ENCODE assay signal across 8 mouse cellular contexts in the genomic region with DNA sequence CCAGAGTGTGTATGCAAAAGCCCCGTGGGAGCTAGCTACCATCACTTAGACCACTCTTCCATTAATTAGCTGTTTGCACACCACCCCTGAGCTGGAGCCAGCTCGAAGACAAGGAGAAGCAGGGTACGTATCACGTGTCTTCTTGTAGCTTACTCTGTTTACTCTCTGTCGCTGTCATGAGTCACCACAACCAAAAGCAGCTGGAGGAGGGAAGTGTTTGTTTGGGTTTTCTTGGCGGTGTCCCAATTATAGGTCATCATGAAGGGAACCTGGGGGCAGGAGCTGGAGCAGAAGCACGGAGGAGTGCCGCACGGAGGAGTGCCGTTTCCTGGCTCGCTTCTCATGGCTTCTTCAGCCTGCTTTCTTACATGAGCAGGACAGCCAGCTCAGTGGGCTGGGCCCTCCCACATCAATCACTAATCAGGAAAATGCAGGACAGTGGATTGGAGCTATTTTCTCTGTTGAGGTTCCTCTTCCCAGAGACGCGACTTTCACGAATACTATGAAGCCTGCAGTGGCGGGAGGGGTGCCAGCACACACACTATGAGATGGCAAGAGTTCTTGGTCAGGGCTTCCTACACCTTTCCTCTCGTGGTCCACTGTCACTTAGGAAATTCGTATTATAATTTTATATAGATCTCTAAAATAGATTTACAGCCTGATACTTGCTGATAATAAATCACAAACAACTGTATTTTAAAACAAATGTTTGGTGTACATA. TPM values are rescaled to one million over a fixed set of nuclear protein-coding genes. Genes with fewer than 3 reads are reported as not detected.
DNase-seq lines count a peak whose midpoint lies in the region; ATAC-seq and TF ChIP-seq lines count a peak whose summit lies in the region.

No protein-coding gene starts in this region.

- intact Hi-C loops in left cerebral cortex, postnatal 4 days (cut with DNase I), result no loop called here

- no peak for ATAC-seq in embryonic facial prominence, embryonic 14.5 days (ENCODE audit: low read depth)
- ATAC-seq in hematopoietic stem cell, adult 5-6 weeks (replicated peaks in 1 of 2; ENCODE audit: insufficient read depth in 1 of 2, low FRiP score in 2 of 2, low TSS enrichment in 1 of 2, low read depth in 1 of 2, poor library complexity in 2 of 2, severe bottlenecking in 2 of 2), result peak; percentile 52 to 54

- peak overlapping the region; percentile 33 for H3K4me2 ChIP-seq in embryonic facial prominence, embryonic 14.5 days (ENCODE audit: low read depth, low read length)

- no peak for TF ChIP-seq POLR2A in MEL (IDR thresholded peaks at IDR 0.05; ENCODE audit: control insufficient read depth in 1 of 2, insufficient read depth in 1 of 2, low read depth in 1 of 2, low read length in 2 of 2, poor library complexity in 1 of 2)
- TF ChIP-seq POLR2A in thymus, adult 2 months (IDR thresholded peaks at IDR 0.05; ENCODE audit: control insufficient read depth, extremely low read depth, insufficient read depth, low read length, poor library complexity), result no peak

- 36% methylated on average over 17 of the region's 17 CpGs for WGBS in embryonic facial prominence, embryonic 14.5 days
- WGBS in thymus, adult 2 months, result 14% methylated on average over 17 of the region's 17 CpGs

- H3K27ac ChIP-seq in MEL (ENCODE audit: control insufficient read depth, low read depth, low read length), result no peak overlapping the region
- 0 out of 2 replicates have a peak overlapping the region, but pooled peaks have one; percentile 6 for H3K27ac ChIP-seq in embryonic facial prominence, embryonic 14.5 days (replicated peaks; ENCODE audit: low read depth, low read length)
- no peak overlapping the region for H3K27ac ChIP-seq in thymus, adult 2 months (ENCODE audit: control insufficient read depth, insufficient read depth, low read length)

- H3K9me3 ChIP-seq in MEL (replicated peaks; ENCODE audit: insufficient read depth, low read length), result no peaks in the 10 kb centered on the region
- no peaks in the 10 kb centered on the region for H3K9me3 ChIP-seq in embryonic facial prominence, embryonic 14.5 days (ENCODE audit: control insufficient read depth, low read length)

- H3K27me3 ChIP-seq in MEL (ENCODE audit: control insufficient read depth in 1 of 2, insufficient read depth in 2 of 2, low read length in 2 of 2), result peaks cover 2 to 5% of the 10 kb centered on the region in 2 experiments; a peak in 3 of 4 replicates
- H3K27me3 ChIP-seq in embryonic facial prominence, embryonic 14.5 days (replicated peaks; ENCODE audit: control insufficient read depth, insufficient read depth, low read length), result no peaks in the 10 kb centered on the region
- H3K27me3 ChIP-seq in thymus, adult 2 months (ENCODE audit: control insufficient read depth, insufficient read depth, low read length), result no peaks in the 10 kb centered on the region; the same call in 1 of the 2 replicates

- H3K79me2 ChIP-seq in MEL (ENCODE audit: control insufficient read depth, insufficient read depth, low read length, poor library complexity), result no peaks in the 10 kb centered on the region

- H3K4me3 ChIP-seq in MEL (ENCODE audit: control insufficient read depth in 1 of 2, insufficient read depth in 1 of 2, low read depth in 2 of 2, low read length in 2 of 2), result no peak overlapping the region
- no peak overlapping the region; the same call in 1 of the 2 replicates for H3K4me3 ChIP-seq in embryonic facial prominence, embryonic 14.5 days (ENCODE audit: low read depth, low read length)
- no peak overlapping the region for H3K4me3 ChIP-seq in thymus, adult 2 months (ENCODE audit: control insufficient read depth, insufficient read depth, low read length)

- no peaks in the 10 kb centered on the region for H3K36me3 ChIP-seq in MEL (ENCODE audit: control insufficient read depth in 1 of 2, insufficient read depth in 2 of 2, low read length in 2 of 2)
- no peaks in the 10 kb centered on the region for H3K36me3 ChIP-seq in embryonic facial prominence, embryonic 14.5 days (ENCODE audit: control insufficient read depth, insufficient read depth, low read length)
- H3K36me3 ChIP-seq in thymus, adult 2 months (ENCODE audit: control insufficient read depth, insufficient read depth, low read length), result no peaks in the 10 kb centered on the region

- H3K9ac ChIP-seq in MEL (ENCODE audit: control insufficient read depth, low read depth, low read length, poor library complexity, severe bottlenecking), result no peak overlapping the region
- no peak overlapping the region for H3K9ac ChIP-seq in embryonic facial prominence, embryonic 14.5 days (ENCODE audit: low read depth, low read length)

- peak; percentile 21 for DNase-seq in MEL (ENCODE audit: low read depth, low spot score)
- DNase-seq in adipocyte (ENCODE audit: low spot score), result peak; percentile 83
- peak; percentile 75 for DNase-seq in embryonic facial prominence, embryonic 14.5 days (ENCODE audit: low spot score)
- DNase-seq in left cerebral cortex, postnatal 4 days, result peak; percentile 17
- DNase-seq in retina, embryonic 14.5 days (ENCODE audit: low spot score), result peak; percentile 34
- DNase-seq in thymus, adult 2 months, result no peak
- DNase-seq in spleen, postnatal 14 days (ENCODE audit: low spot score in 2 of 2), result no peak

- TF ChIP-seq CTCF in MEL (IDR thresholded peaks at IDR 0.05 in 2 of 3, conservative IDR thresholded peaks at IDR 0.05 in 1 of 3; ENCODE audit: control insufficient read depth in 1 of 3, insufficient read depth in 1 of 3, low read depth in 2 of 3, low read length in 3 of 3, poor library complexity in 1 of 3, severe bottlenecking in 1 of 3), result no peak
- no peak for TF ChIP-seq CTCF in thymus, adult 2 months (IDR thresholded peaks at IDR 0.05; ENCODE audit: borderline replicate concordance, control insufficient read depth, extremely low read depth, insufficient read depth, low read length, poor library complexity)

- no peaks in the 10 kb centered on the region for H3K4me1 ChIP-seq in MEL (ENCODE audit: control insufficient read depth in 1 of 2, insufficient read depth in 2 of 2, low read length in 2 of 2)
- peaks cover 17% of the 10 kb centered on the region for H3K4me1 ChIP-seq in embryonic facial prominence, embryonic 14.5 days (ENCODE audit: control insufficient read depth, insufficient read depth, low read length)
- H3K4me1 ChIP-seq in thymus, adult 2 months (replicated peaks; ENCODE audit: control insufficient read depth, insufficient read depth, low read length), result peaks cover 4% of the 10 kb centered on the region; the same call in 1 of the 2 replicates

- TF ChIP-seq EP300 in MEL (IDR thresholded peaks at IDR 0.05; ENCODE audit: low read depth in 1 of 2, low read length in 2 of 2), result no peak

- TF ChIP-seq RAD21 in MEL (IDR thresholded peaks at IDR 0.05; ENCODE audit: low read depth, low read length), result no peak

TF ChIP-seq in MEL, 35 proteins besides CTCF, POLR2A, EP300 and RAD21:
- TF ChIP-seq TAL1 (IDR thresholded peaks at IDR 0.05; ENCODE audit: low read length) (no peak), ELF1 (IDR thresholded peaks at IDR 0.05; ENCODE audit: low read depth, low read length) (no peak), ZKSCAN1 (IDR thresholded peaks at IDR 0.05; ENCODE audit: low read depth, low read length) (no peak), HCFC1 (IDR thresholded peaks at IDR 0.05; ENCODE audit: low read depth, low read length) (no peak), NRF1 (IDR thresholded peaks at IDR 0.05; ENCODE audit: insufficient read depth, low read depth, low read length, poor library complexity, severe bottlenecking) (no peak), ZC3H11A (IDR thresholded peaks at IDR 0.05; ENCODE audit: low read depth, low read length) (no peak), SMC3 (IDR thresholded peaks at IDR 0.05; ENCODE audit: low read depth, low read length) (no peak), MXI1 (IDR thresholded peaks at IDR 0.05; ENCODE audit: low read depth, low read length) (no peak)

RNA-seq across cellular contexts. Expression of gene Larp6, which starts 30.6 kb away (rescaled TPM):
- total RNA-seq in MEL (2012; rRNA removed), result not detected in 2 replicates
- not detected for polyA plus RNA-seq in MEL (2012; ENCODE audit: insufficient read depth in 1 of 2, insufficient read length in 2 of 2, low read depth in 1 of 2, low replicate concordance in 2 of 2, missing spikeins in 1 of 2)
- polyA plus RNA-seq in embryonic facial prominence, embryonic 14.5 days (2014; fragmentation: Nextera tagmentation; extraction: Ambion mirVana), result 3.3 and 4.7 TPM in 2 replicates
- total RNA-seq in hematopoietic stem cell, adult 5-6 weeks (2017), result 0.45 and 1.1 TPM in 2 replicates
- total RNA-seq in left cerebral cortex, postnatal 4 days (2021), result 10 to 100 TPM; 29.4 to 29.5 TPM
- 0.92 and 1.4 TPM in 2 replicates for polyA plus RNA-seq in thymus, adult 2 months (2012; rRNA removed)

RNA-seq across cellular contexts. Expression of gene Uaca, which starts 51.0 kb away (rescaled TPM):
- 9.7 and 10.9 TPM in 2 replicates for total RNA-seq in MEL (2012; rRNA removed)
- polyA plus RNA-seq in MEL (2012; ENCODE audit: insufficient read depth in 1 of 2, insufficient read length in 2 of 2, low read depth in 1 of 2, low replicate concordance in 2 of 2, missing spikeins in 1 of 2), result 10 to 100 TPM in 1 of 2 experiments, not detected in 1; 11.4 TPM
- 31.5 and 31.8 TPM in 2 replicates for polyA plus RNA-seq in embryonic facial prominence, embryonic 14.5 days (2014; fragmentation: Nextera tagmentation; extraction: Ambion mirVana)
- 6.2 and 6.8 TPM in 2 replicates for total RNA-seq in hematopoietic stem cell, adult 5-6 weeks (2017)
- total RNA-seq in left cerebral cortex, postnatal 4 days (2021), result 10 to 100 TPM; 18.5 to 18.6 TPM
- polyA plus RNA-seq in thymus, adult 2 months (2012; rRNA removed), result 2.3 and 2.9 TPM in 2 replicates

RNA-seq across cellular contexts. Expression of gene Lrrc49, which starts 55.4 kb away (rescaled TPM):
- total RNA-seq in MEL (2012; rRNA removed), result 2.7 and 3.3 TPM in 2 replicates
- 1 to 10 TPM in 1 of 2 experiments, not detected in 1; 5.5 TPM for polyA plus RNA-seq in MEL (2012; ENCODE audit: insufficient read depth in 1 of 2, insufficient read length in 2 of 2, low read depth in 1 of 2, low replicate concordance in 2 of 2, missing spikeins in 1 of 2)
- polyA plus RNA-seq in embryonic facial prominence, embryonic 14.5 days (2014; fragmentation: Nextera tagmentation; extraction: Ambion mirVana), result 20.4 and 22.9 TPM in 2 replicates
- 35.5 and 36.5 TPM in 2 replicates for total RNA-seq in hematopoietic stem cell, adult 5-6 weeks (2017)
- total RNA-seq in left cerebral cortex, postnatal 4 days (2021), result 10 to 100 TPM; 86.6 to 86.9 TPM
- polyA plus RNA-seq in thymus, adult 2 months (2012; rRNA removed), result 0.64 and 1.1 TPM in 2 replicates

Comparison
In these comparisons a context has a peak if more than half of its experiments do, and no peak if none do; other contexts are left out.
1. DNase-seq: peak in MEL (single experiment), adipocyte (single experiment), embryonic facial prominence, embryonic 14.5 days (single experiment), left cerebral cortex, postnatal 4 days (single experiment) and retina, embryonic 14.5 days (single experiment); none in thymus, adult 2 months (single experiment) and spleen, postnatal 14 days (0 of 2).
2. RNA of gene Larp6, which starts 30.6 kb away (total RNA-seq): 29.4 to 29.5 TPM in left cerebral cortex, postnatal 4 days; 0.45 to 1.1 TPM in hematopoietic stem cell, adult 5-6 weeks and not detected in MEL; every median in the first group is over 10 times any median in the second.